Mouse (Mus musculus): ENCODE data around the gene Fam107a. TPM values are rescaled to one million over a fixed set of nuclear protein-coding genes. Genes with fewer than 3 reads are reported as not detected.

Gene Fam107a
- polyA plus RNA-seq, 2 experiments, result 0.03 TPM; not detected in 1

DNA sequence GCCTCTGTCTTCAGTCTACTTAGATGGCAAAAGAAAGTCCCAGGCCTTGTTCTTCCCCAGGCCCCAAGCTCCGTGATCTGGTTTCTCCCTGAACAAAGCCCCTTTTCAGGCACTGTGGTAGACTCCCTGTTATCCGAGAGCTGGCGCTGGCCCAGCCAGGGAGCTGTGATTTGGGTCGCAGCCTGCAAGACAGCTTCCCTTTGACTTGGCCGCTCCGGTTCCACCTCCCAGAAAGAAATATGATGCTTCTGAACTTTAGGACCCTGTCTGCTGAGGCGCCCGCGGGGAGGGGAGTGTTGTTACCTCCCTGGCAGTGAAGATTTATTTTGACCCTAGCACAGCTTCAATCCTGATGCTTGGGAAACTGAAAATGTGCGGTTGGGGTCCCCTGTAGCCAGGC, 18.1 kb upstream of the Fam107a start:
- no peak for DNase-seq (ENCODE audit: low read depth in 3 of 3, low spot score in 3 of 3)
- Histone ChIP-seq H3K27ac (no peak overlapping the region), H3K4me1 (replicated peaks; ENCODE audit: control insufficient read depth in 2 of 2, insufficient read depth in 2 of 2, low read length in 1 of 2) (no peaks in the 10 kb centered on the region), H3K9me3 (ENCODE audit: control insufficient read depth, low read length) (no peaks in the 10 kb centered on the region), H3K36me3 (replicated peaks; ENCODE audit: control insufficient read depth, insufficient read depth, low read depth) (no peaks in the 10 kb centered on the region), H3K27me3 (ENCODE audit: control insufficient read depth, insufficient read depth, low read length) (no peaks in the 10 kb centered on the region), H3K4me2 (ENCODE audit: low read depth) (no peak overlapping the region), H3K9ac (replicated peaks) (no peak overlapping the region), H3K4me3 (ENCODE audit: insufficient read depth in 1 of 2, low read depth in 2 of 2, low read length in 2 of 2) (no peak overlapping the region)
- TF ChIP-seq CTCF (IDR thresholded peaks at IDR 0.05; ENCODE audit: low read depth) (no peak), EP300 (IDR thresholded peaks at IDR 0.05; ENCODE audit: low read depth) (no peak)
- 66% methylated on average over 10 of the region's 10 CpGs for WGBS (ENCODE audit: insufficient replicate concordance)
- no peak for ATAC-seq (ENCODE audit: insufficient read depth)

DNA sequence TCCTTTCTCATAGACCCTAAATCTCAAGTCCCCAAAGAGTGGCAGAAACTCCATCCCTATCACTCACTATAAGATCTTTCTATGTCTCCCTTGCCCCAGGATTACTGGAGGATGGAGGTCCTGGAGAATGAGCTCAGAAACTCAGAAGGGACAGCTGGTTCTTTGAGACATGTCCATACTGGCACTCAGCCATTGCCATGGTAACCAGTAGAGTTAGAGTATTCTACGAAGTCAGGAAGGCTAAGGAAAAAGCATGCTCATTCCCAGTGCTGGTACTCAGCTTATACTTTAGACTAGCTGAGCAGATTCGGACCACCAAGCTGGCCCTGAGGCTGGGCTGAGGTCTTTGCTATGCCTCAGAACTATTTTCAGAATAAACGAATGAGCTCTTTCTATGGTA, 16.7 kb upstream of the Fam107a start:
- TF ChIP-seq CTCF (IDR thresholded peaks at IDR 0.05; ENCODE audit: low read depth), result no peak
- no peak for TF ChIP-seq EP300 (IDR thresholded peaks at IDR 0.05; ENCODE audit: low read depth)
- H3K27ac ChIP-seq, result no peak overlapping the region
- no peaks in the 10 kb centered on the region for H3K27me3 ChIP-seq (ENCODE audit: control insufficient read depth, insufficient read depth, low read length)
- H3K4me1 ChIP-seq (replicated peaks; ENCODE audit: control insufficient read depth in 2 of 2, insufficient read depth in 2 of 2, low read length in 1 of 2), result no peaks in the 10 kb centered on the region
- H3K9ac ChIP-seq (replicated peaks), result no peak overlapping the region
- 59% methylated on average over 3 of the region's 3 CpGs for WGBS (ENCODE audit: insufficient replicate concordance)
- DNase-seq (ENCODE audit: low read depth in 3 of 3, low spot score in 3 of 3), result no peak
- H3K4me2 ChIP-seq (ENCODE audit: low read depth), result no peak overlapping the region
- H3K36me3 ChIP-seq (replicated peaks; ENCODE audit: control insufficient read depth, insufficient read depth, low read depth), result no peaks in the 10 kb centered on the region
- ATAC-seq (ENCODE audit: insufficient read depth), result no peak
- no peaks in the 10 kb centered on the region for H3K9me3 ChIP-seq (ENCODE audit: control insufficient read depth, low read length)
- no peak overlapping the region for H3K4me3 ChIP-seq (ENCODE audit: insufficient read depth in 1 of 2, low read depth in 2 of 2, low read length in 2 of 2)

- TF ChIP-seq CTCF (IDR thresholded peaks at IDR 0.05; ENCODE audit: low read depth) (no peak), EP300 (IDR thresholded peaks at IDR 0.05; ENCODE audit: low read depth) (no peak)
- DNase-seq (ENCODE audit: low read depth in 3 of 3, low spot score in 3 of 3), result no peak
- H3K4me1 ChIP-seq (replicated peaks; ENCODE audit: control insufficient read depth in 2 of 2, insufficient read depth in 2 of 2, low read length in 1 of 2), result 0 out of 4 replicates have a peak, but pooled peaks cover 0 to under 1% of the 10 kb centered on the region in 2 experiments
- WGBS (ENCODE audit: insufficient replicate concordance), result 61% methylated on average over 11 of the region's 11 CpGs
- H3K9ac ChIP-seq (replicated peaks), result no peak overlapping the region
- no peak overlapping the region for H3K4me3 ChIP-seq (ENCODE audit: insufficient read depth in 1 of 2, low read depth in 2 of 2, low read length in 2 of 2)
- H3K27ac ChIP-seq, result no peak overlapping the region
- H3K27me3 ChIP-seq (ENCODE audit: control insufficient read depth, insufficient read depth, low read length), result no peaks in the 10 kb centered on the region
- no peak for ATAC-seq (ENCODE audit: insufficient read depth)
- no peak overlapping the region for H3K4me2 ChIP-seq (ENCODE audit: low read depth)
- no peaks in the 10 kb centered on the region for H3K9me3 ChIP-seq (ENCODE audit: control insufficient read depth, low read length)
- H3K36me3 ChIP-seq (replicated peaks; ENCODE audit: control insufficient read depth, insufficient read depth, low read depth), result no peaks in the 10 kb centered on the region
These were observed 14.8 kb upstream of the Fam107a start for GRCm38 (mm10) chr14:8332314-8333252.

- Histone ChIP-seq H3K9me3 (ENCODE audit: control insufficient read depth, low read length) (no peaks in the 10 kb centered on the region), H3K4me2 (ENCODE audit: low read depth) (no peak overlapping the region), H3K9ac (replicated peaks) (no peak overlapping the region), H3K4me3 (ENCODE audit: insufficient read depth in 1 of 2, low read depth in 2 of 2, low read length in 2 of 2) (no peak overlapping the region), H3K27ac (no peak overlapping the region), H3K4me1 (replicated peaks; ENCODE audit: control insufficient read depth in 2 of 2, insufficient read depth in 2 of 2, low read length in 1 of 2) (peaks cover 0 to 9% of the 10 kb centered on the region in 2 experiments; a peak in 2 of 4 replicates), H3K27me3 (ENCODE audit: control insufficient read depth, insufficient read depth, low read length) (no peaks in the 10 kb centered on the region), H3K36me3 (replicated peaks; ENCODE audit: control insufficient read depth, insufficient read depth, low read depth) (no peaks in the 10 kb centered on the region)
- ATAC-seq (ENCODE audit: insufficient read depth), result no peak
- TF ChIP-seq CTCF (IDR thresholded peaks at IDR 0.05; ENCODE audit: low read depth) (no peak), EP300 (IDR thresholded peaks at IDR 0.05; ENCODE audit: low read depth) (no peak)
- 61% methylated on average over 14 of the region's 14 CpGs for WGBS (ENCODE audit: insufficient replicate concordance)
- no peak for DNase-seq (ENCODE audit: low read depth in 3 of 3, low spot score in 3 of 3)
These were observed 13.6 kb upstream of the Fam107a start for GRCm38 (mm10) chr14:8331307-8331905.

DNA sequence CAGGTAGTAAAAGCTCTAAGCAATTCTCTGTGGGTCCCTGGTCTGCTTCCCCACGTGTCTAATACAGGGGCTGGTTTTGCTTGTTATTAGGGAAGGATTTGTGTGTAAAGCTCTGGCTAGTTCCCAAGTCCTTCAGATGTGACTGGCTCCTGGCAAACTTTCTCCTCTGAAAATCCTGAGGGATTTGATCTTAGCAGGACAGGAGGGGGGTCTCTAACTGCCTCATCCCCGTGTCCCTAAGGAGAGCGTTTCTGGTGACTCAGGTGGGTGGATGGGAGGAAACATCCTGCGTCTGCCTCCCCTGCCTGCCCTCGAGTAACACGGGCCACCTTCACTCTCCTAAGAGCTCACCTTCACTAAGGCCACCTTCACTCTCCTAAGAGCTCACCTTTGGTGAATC, 12.6 kb upstream of the Fam107a start:
- Histone ChIP-seq H3K36me3 (replicated peaks; ENCODE audit: control insufficient read depth, insufficient read depth, low read depth) (no peaks in the 10 kb centered on the region), H3K4me1 (replicated peaks; ENCODE audit: control insufficient read depth in 2 of 2, insufficient read depth in 2 of 2, low read length in 1 of 2) (peaks cover 0 to 9% of the 10 kb centered on the region in 2 experiments; a peak in 2 of 4 replicates), H3K27me3 (ENCODE audit: control insufficient read depth, insufficient read depth, low read length) (no peaks in the 10 kb centered on the region), H3K27ac (no peak overlapping the region), H3K9ac (replicated peaks) (no peak overlapping the region), H3K4me2 (ENCODE audit: low read depth) (no peak overlapping the region), H3K9me3 (ENCODE audit: control insufficient read depth, low read length) (no peaks in the 10 kb centered on the region), H3K4me3 (ENCODE audit: insufficient read depth in 1 of 2, low read depth in 2 of 2, low read length in 2 of 2) (no peak overlapping the region)
- DNase-seq (ENCODE audit: low read depth in 3 of 3, low spot score in 3 of 3) (no peak), ATAC-seq (ENCODE audit: insufficient read depth) (no peak)
- TF ChIP-seq CTCF (IDR thresholded peaks at IDR 0.05; ENCODE audit: low read depth), result no peak
- TF ChIP-seq EP300 (IDR thresholded peaks at IDR 0.05; ENCODE audit: low read depth), result no peak
- 41% methylated on average over 6 of the region's 6 CpGs for WGBS (ENCODE audit: insufficient replicate concordance)

Measured in liver, embryonic 14.5 days (tissue).